Mouse (Mus musculus) limb, embryonic 13.5 days (tissue): Measurements from ENCODE around the gene 2310011J03Rik. TPM values are rescaled to one million over a fixed set of nuclear protein-coding genes. Genes with fewer than 3 reads are reported as not detected.

Experiments used
- ATAC-seq: fragments of 200-750 bp; cut with Nextera tagmentation; 2 replicates; pipeline ENCODE4 v1.8.0; 2017; ENCODE audit warnings: low read depth, moderate number of reproducible peaks, moderate TSS enrichment; ENCODE audit not compliant: low FRiP score
- H3K27ac ChIP-seq: fragments of 300-500 bp; sonication (generic); 2 replicates; pipeline ENCODE4 v1.5.1; 2015; ENCODE audit warnings: inconsistent platforms, mild to moderate bottlenecking, moderate library complexity
- H3K27me3 ChIP-seq: fragments of 300-500 bp; sonication (generic); 2 replicates; pipeline ENCODE4 v1.6.1; 2015; ENCODE audit warnings: mild to moderate bottlenecking, inconsistent platforms
- H3K36me3 ChIP-seq: fragments of 300-500 bp; sonication (generic); 2 replicates; pipeline ENCODE4 v1.6.1; 2015; ENCODE audit warnings: inconsistent platforms, mild to moderate bottlenecking, moderate library complexity
- H3K4me1 ChIP-seq: fragments of 300-500 bp; sonication (generic); 2 replicates; pipeline ENCODE4 v1.6.1; 2015; ENCODE audit warnings: inconsistent platforms
- H3K4me2 ChIP-seq: fragments of 300-500 bp; sonication (generic); replicated peaks from 2 replicates; pipeline ENCODE4 v1.6.1; 2015; ENCODE audit warnings: inconsistent platforms, mild to moderate bottlenecking, moderate library complexity
- H3K4me3 ChIP-seq: fragments of 300-500 bp; sonication (generic); 2 replicates; pipeline ENCODE4 v1.5.1; 2015; ENCODE audit warnings: moderate library complexity, mild to moderate bottlenecking, inconsistent platforms
- H3K9ac ChIP-seq: fragments of 300-500 bp; sonication (generic); 2 replicates; pipeline ENCODE4 v1.6.1; 2015; ENCODE audit warnings: mild to moderate bottlenecking, inconsistent platforms
- H3K9me3 ChIP-seq: fragments of 300-500 bp; sonication (generic); 2 replicates; pipeline ENCODE4 v1.6.1; 2016; ENCODE audit warnings: inconsistent platforms
- WGBS: fragments of 180-500 bp; shearing (Covaris S2); methylation state at CpG from one replicate; pipeline ENCODE4 v1.1.7; 2015; 5-methylcytosine and 5-hydroxymethylcytosine counted together
- polyA plus RNA-seq: library from polyadenylated mRNA; unstranded; fragments of >200 nt; fragmentation: Nextera tagmentation; extraction: Ambion mirVana; gene quantifications from 2 replicates; pipeline ENCODE4 v1.2.1, GENCODE M21; 2015

Gene 2310011J03Rik
- polyA plus RNA-seq, result 50.7 and 51.2 TPM in 2 replicates

DNA sequence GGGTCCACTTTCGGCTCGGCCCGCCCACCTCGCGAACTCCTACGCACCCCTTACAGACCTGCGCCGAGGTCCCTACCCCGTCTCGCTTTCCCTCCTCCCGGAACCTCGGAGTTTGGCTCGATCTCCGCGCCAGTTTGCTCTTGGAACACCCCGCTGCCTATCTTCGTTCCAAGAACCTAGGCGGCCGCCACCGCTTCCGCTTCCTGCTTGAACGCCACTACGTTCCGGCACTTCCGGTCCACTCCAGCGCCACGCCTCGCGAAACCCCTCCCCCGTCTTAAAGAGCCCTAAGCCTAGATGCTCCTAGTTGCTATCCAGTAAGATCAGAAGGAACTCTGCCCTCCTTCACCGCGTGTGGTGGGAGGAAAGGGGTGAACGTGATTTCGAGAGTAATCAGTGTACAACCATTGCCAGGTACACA is at the start of gene 2310011J03Rik:
Gene 2310011J03Rik (minus strand): TSS at position 198 of the 421 bp plus-strand sequence.
- Histone ChIP-seq H3K4me1 (peaks cover 39% of the 10 kb centered on the region), H3K9ac (peak within 1 kb of the TSS; percentile 82), H3K27ac (peak within 1 kb of the TSS; percentile 55), H3K9me3 (no peaks in the 10 kb centered on the region), H3K4me3 (peak within 1 kb of the TSS; percentile 86), H3K36me3 (peaks cover 19% of the 10 kb centered on the region), H3K4me2 (peak within 1 kb of the TSS; percentile 93), H3K27me3 (peaks cover 26% of the 10 kb centered on the region)
- peak; percentile 57; the same call in 1 of the 2 replicates for ATAC-seq
- under 1% methylated on average over 34 of the region's 34 CpGs for WGBS

DNA sequence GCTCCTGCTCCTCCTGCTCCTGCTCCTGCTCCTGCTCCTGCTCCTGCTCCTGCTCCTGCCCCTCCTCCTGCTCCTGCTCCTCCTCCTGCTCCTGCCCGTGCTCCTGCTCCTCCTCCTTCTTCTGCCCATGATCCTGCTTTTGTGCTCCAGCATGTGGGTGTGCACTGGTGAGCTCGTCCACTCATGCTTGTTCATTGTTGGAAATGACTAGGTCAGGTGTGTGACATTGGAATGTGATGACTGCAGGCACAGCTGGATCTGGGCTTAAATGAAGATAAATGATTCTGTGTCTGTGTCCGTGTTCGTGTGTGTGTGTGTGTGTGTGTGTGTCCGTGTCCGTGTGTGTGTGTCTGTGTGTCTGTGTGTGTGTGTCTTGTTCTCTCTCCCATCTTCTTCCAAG is 48.1 kb upstream of the 2310011J03Rik start:
- Histone ChIP-seq H3K9me3 (peaks cover 4% of the 10 kb centered on the region; the same call in 1 of the 2 replicates), H3K36me3 (no peaks in the 10 kb centered on the region), H3K27ac (no peak overlapping the region), H3K4me1 (peaks cover 7% of the 10 kb centered on the region; the same call in 1 of the 2 replicates), H3K9ac (no peak overlapping the region), H3K4me2 (no peak overlapping the region), H3K27me3 (peaks cover 19% of the 10 kb centered on the region), H3K4me3 (no peak overlapping the region)
- ATAC-seq, result no peak
- WGBS, result 85% methylated on average over 6 of the region's 6 CpGs

DNA sequence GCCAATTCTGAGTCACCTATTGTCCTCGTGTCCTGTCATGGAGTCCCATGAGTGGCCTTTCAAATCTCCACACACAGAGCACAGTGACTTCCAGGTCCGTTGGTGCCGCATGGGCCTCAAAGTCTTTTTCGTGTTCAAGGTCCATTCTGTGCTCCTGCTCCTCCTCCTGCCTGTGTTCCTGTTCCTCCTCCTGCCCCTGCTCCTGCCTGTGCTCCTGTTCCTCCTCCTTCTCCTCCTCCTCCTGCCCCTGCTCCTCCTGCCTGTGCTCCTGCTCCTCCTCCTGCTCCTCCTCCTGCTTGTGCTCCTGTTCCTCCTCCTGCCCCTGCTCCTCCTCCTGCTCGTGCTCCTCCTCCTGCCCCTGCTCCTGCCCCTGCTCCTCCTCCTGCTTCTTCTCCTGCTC is 47.6 kb upstream of the 2310011J03Rik start:
- Histone ChIP-seq H3K4me3 (no peak overlapping the region), H3K9me3 (peaks cover 4% of the 10 kb centered on the region; the same call in 1 of the 2 replicates), H3K36me3 (no peaks in the 10 kb centered on the region), H3K4me1 (peaks cover 7% of the 10 kb centered on the region; the same call in 1 of the 2 replicates), H3K27ac (no peak overlapping the region), H3K4me2 (no peak overlapping the region), H3K9ac (no peak overlapping the region), H3K27me3 (peaks cover 21% of the 10 kb centered on the region)
- no peak for ATAC-seq
- 60% methylated on average over 5 of the region's 5 CpGs for WGBS

DNA sequence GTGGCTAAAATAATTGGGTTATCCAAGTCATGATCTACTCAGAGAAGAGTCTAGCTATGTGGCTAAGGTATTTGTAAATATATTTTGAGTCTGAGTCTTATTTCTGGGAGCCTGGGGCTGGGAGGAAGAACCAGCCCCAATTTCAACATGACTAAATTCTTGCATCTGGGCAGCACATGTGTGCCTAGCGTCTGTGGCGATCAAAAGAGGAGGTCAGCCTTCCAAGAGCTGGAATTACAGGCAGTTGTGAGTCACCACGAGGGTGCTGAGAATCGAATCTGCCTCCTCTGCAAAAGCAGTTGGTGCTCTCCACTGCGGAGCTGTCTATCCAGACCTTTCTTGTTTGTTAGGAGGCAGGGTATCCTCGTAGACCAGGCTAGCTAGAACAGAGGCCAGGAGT is 45.4 kb upstream of the 2310011J03Rik start:
- Histone ChIP-seq H3K36me3 (no peaks in the 10 kb centered on the region), H3K9ac (no peak overlapping the region), H3K4me1 (no peaks in the 10 kb centered on the region), H3K9me3 (peaks cover 4% of the 10 kb centered on the region; the same call in 1 of the 2 replicates), H3K4me2 (no peak overlapping the region), H3K4me3 (no peak overlapping the region), H3K27me3 (peaks cover 33% of the 10 kb centered on the region), H3K27ac (no peak overlapping the region)
- no peak for ATAC-seq
- 48% methylated on average over 6 of the region's 6 CpGs for WGBS

DNA sequence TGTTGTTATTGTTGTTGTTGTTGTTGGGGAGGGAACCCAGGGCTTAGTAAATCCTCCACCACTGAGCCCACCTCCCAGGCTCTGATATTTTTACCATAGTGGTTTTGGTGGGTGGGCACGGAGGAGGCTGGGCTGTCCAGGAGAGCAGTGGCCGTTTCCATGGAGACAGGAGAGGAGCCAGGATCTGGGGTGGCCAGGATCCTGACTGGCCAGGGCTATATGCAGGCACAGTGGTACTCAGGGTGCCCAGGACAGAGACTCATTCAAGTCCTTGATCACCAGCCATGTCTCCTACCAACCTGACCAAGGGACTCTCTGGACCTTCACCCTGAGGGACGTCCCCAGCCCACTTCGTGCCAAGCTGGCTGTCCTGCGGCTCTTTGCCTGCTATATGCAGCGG is 43.4 kb upstream of the 2310011J03Rik start:
- Histone ChIP-seq H3K27ac (no peak overlapping the region), H3K9me3 (peaks cover 4% of the 10 kb centered on the region; the same call in 1 of the 2 replicates), H3K27me3 (peaks cover 54% of the 10 kb centered on the region), H3K36me3 (no peaks in the 10 kb centered on the region), H3K9ac (no peak overlapping the region), H3K4me1 (no peaks in the 10 kb centered on the region), H3K4me3 (no peak overlapping the region), H3K4me2 (no peak overlapping the region)
- ATAC-seq, result no peak
- 26% methylated on average over 6 of the region's 6 CpGs for WGBS

DNA sequence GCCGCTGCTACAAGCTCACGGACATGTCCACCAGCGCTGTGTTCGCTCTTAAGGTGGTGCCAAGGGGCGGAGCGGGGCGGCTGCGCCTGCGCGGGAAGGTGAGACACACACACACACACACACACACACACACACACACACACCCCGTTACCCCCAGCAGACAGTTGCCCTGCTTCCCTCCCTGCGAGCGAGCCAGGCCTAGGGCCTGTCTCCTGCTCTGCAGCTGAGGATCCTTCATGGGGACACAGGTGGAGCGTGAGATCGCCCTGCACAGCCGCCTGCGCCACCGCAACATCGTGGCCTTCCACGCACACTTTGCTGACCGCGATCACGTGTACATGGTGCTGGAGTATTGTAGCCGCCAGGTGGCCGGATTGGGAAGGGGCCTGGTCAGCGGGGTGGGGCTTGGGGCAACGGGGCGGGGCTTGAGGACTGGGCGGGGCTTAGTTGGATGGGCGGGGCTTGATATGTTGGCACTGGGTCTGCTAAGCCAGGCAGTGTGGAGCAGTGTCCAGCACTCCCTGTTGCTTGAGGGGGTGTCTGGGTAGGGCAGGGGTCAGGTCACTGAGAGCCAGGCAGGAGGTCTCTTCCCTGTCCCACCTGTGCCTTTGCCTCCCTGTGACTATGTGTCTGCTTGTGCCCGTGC is 37.8 kb upstream of the 2310011J03Rik start:
- Histone ChIP-seq H3K9ac (peak overlapping the region; percentile 36; the same call in 1 of the 2 replicates), H3K9me3 (no peaks in the 10 kb centered on the region), H3K4me1 (peaks cover 22% of the 10 kb centered on the region), H3K4me2 (peak overlapping the region; percentile 60), H3K4me3 (peak overlapping the region; percentile 44), H3K36me3 (no peaks in the 10 kb centered on the region), H3K27ac (no peak overlapping the region), H3K27me3 (peaks cover 90% of the 10 kb centered on the region)
- 8% methylated on average over 31 of the region's 31 CpGs for WGBS
- ATAC-seq, result no peak

DNA sequence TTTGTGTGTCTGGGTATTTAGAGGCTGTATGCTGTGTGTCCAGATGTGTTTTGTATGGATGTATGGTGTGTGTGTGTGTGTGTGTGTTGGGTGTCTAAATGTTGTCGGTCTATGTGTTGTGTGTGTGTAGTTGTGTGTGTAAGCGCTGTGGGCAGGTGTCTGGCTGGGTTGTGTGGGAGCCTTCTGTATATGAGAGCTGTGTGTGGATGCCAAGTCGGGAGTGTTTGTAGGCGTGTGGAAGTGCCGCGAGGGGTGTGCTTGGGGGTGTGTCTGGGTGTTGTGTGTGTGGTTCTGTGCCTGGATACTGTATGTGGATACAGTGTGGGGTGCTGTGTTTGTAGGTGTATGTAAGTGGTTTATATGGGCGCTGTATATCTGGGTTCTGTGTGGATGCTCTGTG is 37.0 kb upstream of the 2310011J03Rik start:
- peak overlapping the region; percentile 44 for H3K4me3 ChIP-seq
- peaks cover 22% of the 10 kb centered on the region for H3K4me1 ChIP-seq
- no peaks in the 10 kb centered on the region for H3K36me3 ChIP-seq
- 35% methylated on average over 7 of the region's 7 CpGs for WGBS
- H3K27me3 ChIP-seq, result peaks cover 90% of the 10 kb centered on the region
- H3K9me3 ChIP-seq, result no peaks in the 10 kb centered on the region
- H3K4me2 ChIP-seq, result peak overlapping the region; percentile 76
- H3K9ac ChIP-seq, result no peak overlapping the region
- no peak; the same call in 1 of the 2 replicates for ATAC-seq
- no peak overlapping the region for H3K27ac ChIP-seq

DNA sequence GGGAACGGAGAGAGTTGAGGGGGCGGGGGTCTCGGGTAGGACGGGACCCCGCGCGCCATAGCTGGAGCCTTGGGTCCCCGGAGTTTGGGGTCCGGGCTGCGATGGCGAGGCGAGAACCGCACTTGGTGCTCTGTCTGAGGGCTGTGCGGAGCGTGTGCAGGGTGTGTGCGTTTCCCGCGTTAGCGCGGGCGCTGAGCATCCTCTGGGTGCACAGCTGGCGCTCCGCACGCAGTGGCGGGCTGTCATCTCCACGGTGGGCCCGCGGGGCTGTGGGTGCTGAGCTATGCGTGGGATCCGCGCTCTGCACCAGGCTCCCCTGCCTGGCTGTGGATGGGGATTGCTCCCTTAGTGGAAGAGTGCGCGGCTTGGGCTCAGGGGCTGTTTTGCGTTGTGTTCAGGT is 36.4 kb upstream of the 2310011J03Rik start:
- 1% methylated on average over 34 of the region's 34 CpGs for WGBS
- H3K4me1 ChIP-seq, result peaks cover 22% of the 10 kb centered on the region
- H3K36me3 ChIP-seq, result no peaks in the 10 kb centered on the region
- peak overlapping the region; percentile 76 for H3K4me2 ChIP-seq
- H3K27ac ChIP-seq, result no peak overlapping the region
- ATAC-seq, result no peak
- peak overlapping the region; percentile 46 for H3K9ac ChIP-seq
- H3K4me3 ChIP-seq, result peak overlapping the region; percentile 44
- no peaks in the 10 kb centered on the region for H3K9me3 ChIP-seq
- peaks cover 96% of the 10 kb centered on the region for H3K27me3 ChIP-seq

DNA sequence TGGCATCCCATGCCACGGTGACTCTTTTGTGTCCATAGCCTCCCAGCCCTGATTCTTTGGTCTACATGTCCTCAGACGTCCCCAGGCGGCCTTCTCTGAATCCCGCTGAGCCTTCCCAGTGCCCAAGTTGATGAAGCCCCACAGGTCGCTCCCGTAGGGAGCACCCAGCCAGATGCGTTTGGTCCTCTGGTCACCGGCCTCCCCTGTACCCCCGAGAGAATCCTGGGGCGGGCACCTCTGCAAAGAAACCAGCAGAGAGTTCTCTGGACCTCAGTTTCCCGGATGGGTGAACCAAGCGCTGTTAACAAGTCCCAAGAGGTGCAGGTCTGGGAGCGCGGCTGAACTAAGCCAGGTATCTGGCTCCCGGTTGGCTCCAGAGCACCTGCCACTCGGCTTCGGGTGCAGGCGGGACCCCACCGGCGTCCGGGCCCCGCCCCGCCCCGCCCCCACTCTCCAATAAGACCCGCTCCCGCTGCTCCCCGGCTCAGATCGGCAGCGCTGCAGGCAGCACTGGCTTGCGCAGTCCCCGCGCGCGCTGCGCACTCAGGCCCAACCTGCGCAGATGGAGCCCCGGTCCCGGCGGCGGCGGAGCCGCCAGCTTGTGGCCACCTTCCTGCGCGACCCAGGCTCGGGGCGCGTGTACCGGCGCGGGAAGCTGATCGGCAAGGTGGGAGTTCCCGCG is 35.8 kb upstream of the 2310011J03Rik start, which contains the start of gene Plk5:
Gene Plk5 (plus strand): TSS at position 459 of the 682 bp plus-strand sequence.
- no peak for ATAC-seq
- Histone ChIP-seq H3K36me3 (no peaks in the 10 kb centered on the region), H3K27ac (no peak within 1 kb of the TSS), H3K9me3 (no peaks in the 10 kb centered on the region), H3K9ac (peak within 1 kb of the TSS; percentile 46), H3K4me1 (peaks cover 22% of the 10 kb centered on the region), H3K4me3 (peak within 1 kb of the TSS; percentile 44), H3K27me3 (peaks cover 100% of the 10 kb centered on the region), H3K4me2 (peak within 1 kb of the TSS; percentile 76)
- under 1% methylated on average over 52 of the region's 53 CpGs for WGBS

DNA sequence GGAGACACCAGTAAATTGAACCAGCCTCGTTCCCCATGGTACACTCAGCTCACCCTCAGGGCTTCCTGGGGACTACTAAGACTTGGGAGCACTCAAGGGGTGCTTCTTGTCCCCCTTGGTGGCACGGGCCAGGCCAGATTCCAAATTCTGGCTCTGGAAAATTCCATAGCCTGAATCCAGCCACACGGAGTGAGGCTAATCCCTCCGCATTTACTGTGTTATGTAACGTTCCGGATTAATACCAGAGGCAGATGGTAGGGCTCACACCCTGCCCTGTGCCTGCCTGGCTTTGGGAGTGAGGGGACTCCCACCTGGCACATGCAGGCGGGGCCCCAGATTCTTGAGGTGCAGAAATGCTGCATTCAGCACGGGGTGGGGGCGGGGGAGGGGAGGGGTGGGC is 35.1 kb upstream of the 2310011J03Rik start:
- Histone ChIP-seq H3K9me3 (no peaks in the 10 kb centered on the region), H3K4me3 (peak overlapping the region; percentile 44; the same call in 1 of the 2 replicates), H3K27me3 (peaks cover 100% of the 10 kb centered on the region), H3K4me2 (no peak overlapping the region; the same call in 1 of the 2 replicates), H3K9ac (no peak overlapping the region), H3K4me1 (peaks cover 22% of the 10 kb centered on the region), H3K36me3 (no peaks in the 10 kb centered on the region), H3K27ac (no peak overlapping the region)
- no peak for ATAC-seq
- 5% methylated on average over 9 of the region's 9 CpGs for WGBS

DNA sequence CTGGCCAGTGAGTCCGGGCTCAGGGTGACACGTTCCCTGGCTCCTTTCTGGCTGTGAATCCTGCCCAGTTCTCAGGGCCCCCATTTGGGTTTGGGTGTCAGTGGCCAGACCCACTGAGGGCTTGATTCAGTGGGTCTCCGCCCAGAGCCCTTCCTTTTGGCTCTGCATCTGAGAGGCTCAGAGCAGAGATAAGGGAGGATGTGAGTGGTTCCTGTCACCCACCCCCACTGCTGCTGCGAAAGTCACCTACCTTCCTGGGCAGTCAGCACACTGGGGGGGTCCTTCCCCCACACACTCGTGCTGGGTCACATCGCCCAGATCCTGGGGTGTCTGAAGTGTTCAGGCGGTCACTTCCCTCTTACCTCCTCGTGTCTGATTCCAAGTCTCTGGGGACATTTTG is 32.4 kb upstream of the 2310011J03Rik start:
- 65% methylated on average over 8 of the region's 8 CpGs for WGBS
- Histone ChIP-seq H3K27me3 (peaks cover 100% of the 10 kb centered on the region), H3K4me2 (no peak overlapping the region), H3K36me3 (no peaks in the 10 kb centered on the region), H3K9me3 (no peaks in the 10 kb centered on the region), H3K9ac (no peak overlapping the region; the same call in 1 of the 2 replicates), H3K27ac (no peak overlapping the region), H3K4me1 (peaks cover 35% of the 10 kb centered on the region), H3K4me3 (no peak overlapping the region)
- no peak for ATAC-seq

DNA sequence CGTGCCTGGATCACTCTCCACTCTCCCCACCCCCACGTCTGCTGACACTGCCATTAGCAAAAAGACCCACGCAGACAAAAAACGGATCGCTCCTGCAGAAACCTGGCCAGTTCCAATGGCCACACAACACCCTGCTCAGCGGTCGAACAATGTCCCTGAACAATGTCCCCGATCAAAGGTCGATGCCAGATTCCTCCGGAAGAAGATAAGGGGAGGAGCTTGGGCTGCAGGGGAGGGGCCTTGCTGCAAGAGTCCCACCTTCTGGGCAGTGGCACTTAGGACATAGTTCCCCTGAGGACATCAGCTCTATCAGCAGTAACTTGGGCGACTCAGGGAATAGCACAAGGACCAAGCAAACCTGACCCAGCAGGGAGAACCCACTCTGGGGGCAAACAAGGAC is 31.6 kb upstream of the 2310011J03Rik start:
- Histone ChIP-seq H3K27me3 (peaks cover 100% of the 10 kb centered on the region), H3K4me1 (peaks cover 30% of the 10 kb centered on the region), H3K27ac (no peak overlapping the region), H3K36me3 (no peaks in the 10 kb centered on the region), H3K9me3 (no peaks in the 10 kb centered on the region), H3K9ac (no peak overlapping the region), H3K4me2 (no peak overlapping the region), H3K4me3 (no peak overlapping the region)
- 34% methylated on average over 11 of the region's 11 CpGs for WGBS
- no peak for ATAC-seq
